Mouse (Mus musculus) forebrain, embryonic 15.5 days (tissue): Measurements from ENCODE around the gene Flt3l. TPM values are rescaled to one million over a fixed set of nuclear protein-coding genes. Genes with fewer than 3 reads are reported as not detected.
"Not testable (repeated sequence)": the region's sequence is repeated elsewhere in the genome, so short reads cannot be mapped to it uniquely, and the experiment has no call there.

Experiments
- ATAC-seq: fragments of 200-750 bp; cut with Nextera tagmentation; replicated peaks from 2 replicates; pipeline ENCODE4 v1.8.0; 2017; ENCODE audit warnings: mild to moderate bottlenecking, moderate TSS enrichment, moderate library complexity
- H3K27ac ChIP-seq: fragments of 300-500 bp; sonication (generic); replicated peaks from 2 replicates; pipeline ENCODE4 v1.5.1; 2015; ENCODE audit warnings: mild to moderate bottlenecking, inconsistent platforms
- H3K27me3 ChIP-seq: fragments of 300-500 bp; sonication (generic); 2 replicates; pipeline ENCODE4 v1.6.1; 2015; ENCODE audit warnings: inconsistent platforms
- H3K36me3 ChIP-seq: fragments of 300-500 bp; sonication (generic); 2 replicates; pipeline ENCODE4 v1.6.1; 2015; ENCODE audit warnings: mild to moderate bottlenecking, inconsistent platforms
- H3K4me1 ChIP-seq: fragments of 300-500 bp; sonication (generic); 2 replicates; pipeline ENCODE4 v1.6.1; 2015; ENCODE audit warnings: inconsistent platforms
- H3K4me2 ChIP-seq: fragments of 300-500 bp; sonication (generic); replicated peaks from 2 replicates; pipeline ENCODE4 v1.6.1; 2015; ENCODE audit warnings: mild to moderate bottlenecking, inconsistent platforms
- H3K4me3 ChIP-seq: fragments of 300-500 bp; sonication (generic); 2 replicates; pipeline ENCODE4 v1.5.1; 2015; ENCODE audit warnings: mild to moderate bottlenecking, inconsistent platforms
- H3K9ac ChIP-seq: fragments of 300-500 bp; sonication (generic); replicated peaks from 2 replicates; pipeline ENCODE4 v1.6.1; 2015; ENCODE audit warnings: mild to moderate bottlenecking, inconsistent platforms
- H3K9me3 ChIP-seq: fragments of 300-500 bp; sonication (generic); 2 replicates; pipeline ENCODE4 v1.6.1; 2016; ENCODE audit warnings: inconsistent platforms
- WGBS: fragments of 180-500 bp; shearing (Covaris S2); methylation state at CpG from one replicate; pipeline ENCODE4 v1.1.7; 2015; ENCODE audit warnings: mixed read lengths; 5-methylcytosine and 5-hydroxymethylcytosine counted together
- polyA plus RNA-seq: library from polyadenylated mRNA; unstranded; fragments of >200 nt; fragmentation: Nextera tagmentation; extraction: Ambion mirVana; gene quantifications from 2 replicates; pipeline ENCODE4 v1.2.1, GENCODE M21; 2015

Flt3l gene
- polyA plus RNA-seq, 1 experiment from 2014 or later: 2.1 TPM

- ATAC-seq, H3K9me3 ChIP-seq, H3K36me3 ChIP-seq, H3K27ac ChIP-seq, H3K27me3 ChIP-seq, H3K9ac ChIP-seq: not testable (repeated sequence)
- WGBS: 91% methylated on average over 2 of the region's 2 CpGs
- Histone ChIP-seq H3K4me3 (0 out of 2 replicates have a peak overlapping the region, but pooled peaks have one; percentile 79), H3K4me2 (peak overlapping the region; percentile 73; the same call in 1 of the 2 replicates), H3K4me1 (peaks cover 21% of the 10 kb centered on the region)
Observed at GRCm38 (mm10) chr7:45153052-45153451, 16.8 kb upstream of the Flt3l start.

- H3K4me3 ChIP-seq: no peak overlapping the region
- no peaks in the 10 kb centered on the region for H3K27me3 ChIP-seq
- no peak for ATAC-seq
- H3K27ac ChIP-seq: no peak overlapping the region
- no peaks in the 10 kb centered on the region for H3K9me3 ChIP-seq
- H3K4me2 ChIP-seq: no peak overlapping the region
- no peaks in the 10 kb centered on the region for H3K36me3 ChIP-seq
- 38% methylated on average over 11 of the region's 11 CpGs for WGBS
- H3K9ac ChIP-seq: no peak overlapping the region
- peaks cover 21% of the 10 kb centered on the region for H3K4me1 ChIP-seq
Observed at GRCm38 (mm10) chr7:45151303-45151702, 15.1 kb upstream of the Flt3l start.

GRCm38 (mm10) chr7:45150321-45150720 lies 14.1 kb upstream of the Flt3l start:
- H3K9ac ChIP-seq: 0 out of 2 replicates have a peak overlapping the region, but pooled peaks have one; percentile 10
- no peak overlapping the region for H3K27ac ChIP-seq
- no peak for ATAC-seq

GRCm38 (mm10) chr7:45149545-45149944 lies 13.3 kb upstream of the Flt3l start:
- no peak overlapping the region for H3K4me2 ChIP-seq
- H3K36me3 ChIP-seq: no peaks in the 10 kb centered on the region; the same call in 1 of the 2 replicates
- 25% methylated on average over 6 of the region's 6 CpGs for WGBS

More at GRCm38 (mm10) chr7:45150321-45150720, 14.1 kb upstream of the Flt3l start:
- Histone ChIP-seq H3K27me3 (no peaks in the 10 kb centered on the region), H3K4me3 (no peak overlapping the region), H3K4me2 (no peak overlapping the region), H3K36me3 (no peaks in the 10 kb centered on the region), H3K4me1 (peaks cover 21% of the 10 kb centered on the region), H3K9me3 (no peaks in the 10 kb centered on the region)
- WGBS: 72% methylated on average over 4 of the region's 4 CpGs

GRCm38 (mm10) chr7:45148534-45149098 lies 12.4 kb upstream of the Flt3l start:
- H3K27me3 ChIP-seq: no peaks in the 10 kb centered on the region
- 67% methylated on average over 4 of the region's 4 CpGs for WGBS
- H3K4me1 ChIP-seq: peaks cover 13% of the 10 kb centered on the region
- H3K27ac ChIP-seq: no peak overlapping the region
- no peak overlapping the region for H3K4me3 ChIP-seq
- no peaks in the 10 kb centered on the region; the same call in 1 of the 2 replicates for H3K36me3 ChIP-seq
- no peaks in the 10 kb centered on the region for H3K9me3 ChIP-seq
- no peak overlapping the region for H3K4me2 ChIP-seq
- H3K9ac ChIP-seq: no peak overlapping the region
- no peak for ATAC-seq

More at GRCm38 (mm10) chr7:45149545-45149944, 13.3 kb upstream of the Flt3l start:
- peaks cover 15% of the 10 kb centered on the region for H3K4me1 ChIP-seq
- no peak overlapping the region for H3K4me3 ChIP-seq
- H3K27ac ChIP-seq: no peak overlapping the region
- ATAC-seq: no peak
- H3K27me3 ChIP-seq: no peaks in the 10 kb centered on the region
- H3K9ac ChIP-seq: no peak overlapping the region
- H3K9me3 ChIP-seq: no peaks in the 10 kb centered on the region

- 93% methylated on average over 11 of the region's 11 CpGs for WGBS
- no peak overlapping the region for H3K4me3 ChIP-seq
- H3K9me3 ChIP-seq: no peaks in the 10 kb centered on the region
- H3K27ac ChIP-seq: no peak overlapping the region
- H3K4me1 ChIP-seq: peaks cover 9% of the 10 kb centered on the region
- H3K36me3 ChIP-seq: no peaks in the 10 kb centered on the region; the same call in 1 of the 2 replicates
- H3K27me3 ChIP-seq: no peaks in the 10 kb centered on the region
- H3K4me2 ChIP-seq: no peak overlapping the region
- ATAC-seq: no peak
- H3K9ac ChIP-seq: no peak overlapping the region
Observed at GRCm38 (mm10) chr7:45147899-45148298, 11.7 kb upstream of the Flt3l start.

GRCm38 (mm10) chr7:45147267-45147666 lies 11.0 kb upstream of the Flt3l start:
- Histone ChIP-seq H3K36me3 (no peaks in the 10 kb centered on the region; the same call in 1 of the 2 replicates), H3K9me3 (no peaks in the 10 kb centered on the region), H3K4me3 (no peak overlapping the region), H3K27me3 (no peaks in the 10 kb centered on the region), H3K9ac (no peak overlapping the region), H3K4me2 (no peak overlapping the region), H3K27ac (no peak overlapping the region), H3K4me1 (peaks cover 9% of the 10 kb centered on the region)
- no peak for ATAC-seq
- 90% methylated on average over 11 of the region's 11 CpGs for WGBS

- H3K27me3 ChIP-seq: no peaks in the 10 kb centered on the region
- no peaks in the 10 kb centered on the region for H3K9me3 ChIP-seq
- no peaks in the 10 kb centered on the region; the same call in 1 of the 2 replicates for H3K36me3 ChIP-seq
- no peak for ATAC-seq
- H3K27ac ChIP-seq: no peak overlapping the region
- no peak overlapping the region for H3K4me3 ChIP-seq
- H3K4me2 ChIP-seq: no peak overlapping the region
- 92% methylated on average over 8 of the region's 8 CpGs for WGBS
- H3K9ac ChIP-seq: no peak overlapping the region
- no peaks in the 10 kb centered on the region for H3K4me1 ChIP-seq
Observed at GRCm38 (mm10) chr7:45145460-45145859, 9.2 kb upstream of the Flt3l start.

GRCm38 (mm10) chr7:45144368-45145174 lies 8.3 kb upstream of the Flt3l start:
- ATAC-seq: no peak

GRCm38 (mm10) chr7:45141914-45142313 lies 5.7 kb upstream of the Flt3l start:
- ATAC-seq: no peak
- WGBS: 94% methylated on average over 5 of the region's 5 CpGs
- H3K27me3 ChIP-seq: no peaks in the 10 kb centered on the region
- no peak overlapping the region for H3K4me2 ChIP-seq
- H3K9ac ChIP-seq: no peak overlapping the region
- H3K4me1 ChIP-seq: no peaks in the 10 kb centered on the region
- no peak overlapping the region for H3K27ac ChIP-seq
- H3K9me3 ChIP-seq: no peaks in the 10 kb centered on the region
- H3K4me3 ChIP-seq: no peak overlapping the region
- H3K36me3 ChIP-seq: no peaks in the 10 kb centered on the region; the same call in 1 of the 2 replicates

More at GRCm38 (mm10) chr7:45144368-45145174, 8.3 kb upstream of the Flt3l start:
- H3K4me2 ChIP-seq: no peak overlapping the region
- H3K4me1 ChIP-seq: no peaks in the 10 kb centered on the region
- no peaks in the 10 kb centered on the region; the same call in 1 of the 2 replicates for H3K36me3 ChIP-seq
- 91% methylated on average over 13 of the region's 13 CpGs for WGBS
- H3K4me3 ChIP-seq: no peak overlapping the region
- no peaks in the 10 kb centered on the region for H3K9me3 ChIP-seq
- H3K27ac ChIP-seq: no peak overlapping the region
- H3K9ac ChIP-seq: no peak overlapping the region
- H3K27me3 ChIP-seq: no peaks in the 10 kb centered on the region

- Histone ChIP-seq H3K4me2 (no peak overlapping the region), H3K27me3 (no peaks in the 10 kb centered on the region), H3K27ac (no peak overlapping the region), H3K36me3 (no peaks in the 10 kb centered on the region; the same call in 1 of the 2 replicates), H3K9ac (no peak overlapping the region), H3K9me3 (no peaks in the 10 kb centered on the region), H3K4me1 (peaks cover 2% of the 10 kb centered on the region; the same call in 1 of the 2 replicates), H3K4me3 (no peak overlapping the region)
- 92% methylated on average over 3 of the region's 3 CpGs for WGBS
- no peak for ATAC-seq
Observed at GRCm38 (mm10) chr7:45141319-45141718, 5.1 kb upstream of the Flt3l start.
